Mouse (Mus musculus) intestine, embryonic 16.5 days (tissue): ENCODE measurements around the gene Rbl1. TPM values are rescaled to one million over a fixed set of nuclear protein-coding genes. Genes with fewer than 3 reads are reported as not detected.
A peak's percentile ranks its signal among the peaks of the same experiment; 100 is the strongest.

Experiments used
- ATAC-seq: fragments of 200-750 bp; cut with Nextera tagmentation; 2 replicates; pipeline ENCODE4 v1.8.0; 2017; ENCODE audit warnings: moderate TSS enrichment, moderate library complexity
- H3K27ac ChIP-seq: fragments of 300-500 bp; sonication (generic); 2 replicates; pipeline ENCODE4 v1.5.1; 2014; ENCODE audit warnings: mild to moderate bottlenecking, low read length
- H3K27me3 ChIP-seq: fragments of 300-500 bp; sonication (generic); replicated peaks from 2 replicates; pipeline ENCODE4 v1.6.1; 2014; ENCODE audit warnings: low read length, control low read depth, mixed read lengths; ENCODE audit not compliant: control insufficient read depth, insufficient read depth
- H3K36me3 ChIP-seq: fragments of 300-500 bp; sonication (generic); 2 replicates; pipeline ENCODE4 v1.6.1; 2014; ENCODE audit warnings: low read length, control low read depth; ENCODE audit not compliant: control insufficient read depth, insufficient read depth
- H3K4me1 ChIP-seq: fragments of 300-500 bp; sonication (generic); 2 replicates; pipeline ENCODE4 v1.6.1; 2014; ENCODE audit warnings: low read length, control low read depth, mixed read lengths; ENCODE audit not compliant: control insufficient read depth, insufficient read depth
- H3K4me2 ChIP-seq: fragments of 300-500 bp; sonication (generic); 2 replicates; pipeline ENCODE4 v1.6.1; 2014; ENCODE audit warnings: low read depth, low read length, control low read depth
- H3K4me3 ChIP-seq: fragments of 300-500 bp; sonication (generic); 2 replicates; pipeline ENCODE4 v1.5.1; 2014; ENCODE audit warnings: mild to moderate bottlenecking, low read length
- H3K9ac ChIP-seq: fragments of 300-500 bp; sonication (generic); 2 replicates; pipeline ENCODE4 v1.6.1; 2014; ENCODE audit warnings: low read depth, low read length
- H3K9me3 ChIP-seq: fragments of 300-500 bp; sonication (generic); 2 replicates; pipeline ENCODE4 v1.6.1; 2016; ENCODE audit warnings: low read length, control low read depth; ENCODE audit not compliant: control insufficient read depth
- WGBS: fragments of 180-500 bp; shearing (Covaris S2); extraction: QIAGEN DNeasy Blood & Tissue Kit; methylation state at CpG from one replicate; pipeline ENCODE4 v1.1.7; 2014; 5-methylcytosine and 5-hydroxymethylcytosine counted together
- polyA plus RNA-seq: library from polyadenylated mRNA; unstranded; fragments of >200 nt; fragmentation: Nextera tagmentation; extraction: Ambion mirVana; gene quantifications from 2 replicates; pipeline ENCODE4 v1.2.1, GENCODE M21; 2015

Gene Rbl1
- polyA plus RNA-seq, 1 experiment from 2014 or later: 15.4 TPM

GRCm38 (mm10) chr2:157137959-157138731 is 66.2 kb downstream of the Rbl1 start:
- no peak overlapping the region for H3K27ac ChIP-seq
- H3K4me2 ChIP-seq: no peak overlapping the region
- no peak overlapping the region for H3K9ac ChIP-seq
- H3K4me3 ChIP-seq: no peak overlapping the region
- H3K4me1 ChIP-seq: peaks cover 10% of the 10 kb centered on the region; the same call in 1 of the 2 replicates
- ATAC-seq: no peak
- no peaks in the 10 kb centered on the region for H3K27me3 ChIP-seq
- 87% methylated on average over 9 of the region's 9 CpGs for WGBS
- H3K36me3 ChIP-seq: no peaks in the 10 kb centered on the region
- no peaks in the 10 kb centered on the region for H3K9me3 ChIP-seq

DNA sequence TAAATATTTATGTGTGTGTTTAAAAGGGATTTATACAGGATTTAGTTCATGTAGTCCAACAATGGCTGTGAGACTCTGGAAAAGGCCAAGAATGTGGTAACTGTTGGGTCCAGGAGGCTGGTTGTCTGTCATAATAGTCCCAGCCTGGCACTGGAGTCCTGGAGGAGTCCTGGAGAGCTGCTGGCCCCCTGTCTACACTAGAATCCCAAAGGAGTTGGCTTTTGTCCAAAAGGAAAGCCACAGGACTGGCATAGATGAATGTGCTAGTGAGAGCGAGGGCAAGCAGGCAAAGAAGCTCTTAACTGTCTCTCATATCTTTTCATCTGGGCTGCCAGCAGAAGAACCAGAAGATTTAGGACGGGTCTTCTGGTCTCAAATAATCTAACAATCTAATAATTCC is 67.7 kb downstream of the Rbl1 start:
- Histone ChIP-seq H3K27ac (peak overlapping the region; percentile 61), H3K9ac (no peak overlapping the region), H3K36me3 (no peaks in the 10 kb centered on the region), H3K9me3 (no peaks in the 10 kb centered on the region), H3K4me3 (no peak overlapping the region), H3K4me2 (no peak overlapping the region), H3K27me3 (no peaks in the 10 kb centered on the region), H3K4me1 (peaks cover 10% of the 10 kb centered on the region; the same call in 1 of the 2 replicates)
- no peak for ATAC-seq
- 61% methylated on average over 2 of the region's 2 CpGs for WGBS

DNA sequence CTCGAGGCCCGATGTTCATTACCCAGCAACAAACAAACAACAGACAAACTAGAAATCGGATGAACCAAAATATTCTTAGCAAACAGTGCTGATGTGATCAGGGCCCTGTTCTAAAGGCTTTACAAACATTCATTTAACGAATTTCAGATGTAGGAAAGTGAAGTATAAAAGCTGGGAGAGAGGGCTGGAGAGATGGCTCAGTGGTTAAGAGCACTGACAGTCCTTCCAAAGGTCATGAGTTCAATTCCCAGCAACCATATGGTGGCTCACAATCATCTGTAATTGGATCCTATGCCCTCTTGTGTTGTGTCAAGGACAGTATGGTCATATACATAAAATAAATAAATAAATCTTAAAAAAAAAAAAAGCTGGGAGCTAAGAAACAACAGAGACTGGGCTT is 68.2 kb downstream of the Rbl1 start:
- WGBS: 79% methylated on average over 4 of the region's 4 CpGs
- no peak for ATAC-seq
- H3K27ac ChIP-seq: no peak overlapping the region

GRCm38 (mm10) chr2:157135529-157136120 is 68.7 kb downstream of the Rbl1 start:
- H3K9me3 ChIP-seq: no peaks in the 10 kb centered on the region
- peaks cover 10% of the 10 kb centered on the region; the same call in 1 of the 2 replicates for H3K4me1 ChIP-seq
- no peaks in the 10 kb centered on the region for H3K36me3 ChIP-seq
- peak overlapping the region; percentile 82 for H3K4me3 ChIP-seq
- ATAC-seq: no peak
- H3K4me2 ChIP-seq: peak overlapping the region; percentile 88
- peak overlapping the region; percentile 77 for H3K27ac ChIP-seq
- WGBS: 81% methylated on average over 10 of the region's 10 CpGs
- peak overlapping the region; percentile 80 for H3K9ac ChIP-seq
- no peaks in the 10 kb centered on the region for H3K27me3 ChIP-seq

More for the DNA sequence above, 68.2 kb downstream of the Rbl1 start:
- Histone ChIP-seq H3K4me3 (no peak overlapping the region), H3K4me1 (peaks cover 10% of the 10 kb centered on the region; the same call in 1 of the 2 replicates), H3K27me3 (no peaks in the 10 kb centered on the region), H3K9me3 (no peaks in the 10 kb centered on the region), H3K4me2 (no peak overlapping the region), H3K36me3 (no peaks in the 10 kb centered on the region), H3K9ac (no peak overlapping the region)

- under 1% methylated on average over 32 of the region's 32 CpGs for WGBS
- ATAC-seq: peak; percentile 96
- Histone ChIP-seq H3K36me3 (no peaks in the 10 kb centered on the region), H3K4me3 (peak within 1 kb of the TSS; percentile 82), H3K4me1 (peaks cover 10% of the 10 kb centered on the region; the same call in 1 of the 2 replicates), H3K27ac (peak within 1 kb of the TSS; percentile 77), H3K9ac (peak within 1 kb of the TSS; percentile 80), H3K27me3 (no peaks in the 10 kb centered on the region), H3K9me3 (no peaks in the 10 kb centered on the region), H3K4me2 (peak within 1 kb of the TSS; percentile 88)
Measured at GRCm38 (mm10) chr2:157135014-157135413, 69.3 kb downstream of the Rbl1 start, which contains the start of gene Samhd1. Samhd1 (minus strand) TSS chr2:157135265.

DNA sequence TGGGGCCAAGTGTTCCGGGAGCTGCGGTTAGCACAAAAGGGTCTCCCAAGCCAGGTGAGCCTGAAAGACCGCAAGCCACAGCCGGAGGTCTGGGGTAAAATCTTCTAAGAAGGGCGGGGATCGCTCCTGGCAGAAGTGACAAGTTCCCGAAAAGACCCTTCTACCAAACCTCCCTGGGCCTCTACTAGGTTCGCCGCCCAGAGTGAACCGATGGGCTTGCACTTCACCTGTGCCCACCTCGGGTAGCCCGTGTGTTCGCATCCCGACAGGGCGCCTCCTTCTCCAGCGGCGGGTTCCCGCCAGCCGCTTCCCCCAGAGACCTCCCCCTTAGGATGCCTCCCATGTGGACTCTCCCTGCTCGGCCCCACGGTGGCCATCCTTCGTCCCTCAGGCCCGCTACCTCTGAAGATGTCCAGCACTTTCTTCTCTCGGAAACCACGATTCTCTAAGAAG is 69.8 kb downstream of the Rbl1 start:
- Histone ChIP-seq H3K4me3 (peak overlapping the region; percentile 82), H3K9ac (peak overlapping the region; percentile 80), H3K27ac (peak overlapping the region; percentile 77), H3K27me3 (no peaks in the 10 kb centered on the region), H3K9me3 (no peaks in the 10 kb centered on the region), H3K4me2 (peak overlapping the region; percentile 88), H3K4me1 (peaks cover 10% of the 10 kb centered on the region; the same call in 1 of the 2 replicates), H3K36me3 (no peaks in the 10 kb centered on the region)
- peak; percentile 73 for ATAC-seq
- under 1% methylated on average over 25 of the region's 25 CpGs for WGBS

- WGBS: 17% methylated on average over 11 of the region's 11 CpGs
- no peak for ATAC-seq
- H3K4me1 ChIP-seq: peaks cover 10% of the 10 kb centered on the region; the same call in 1 of the 2 replicates
- no peaks in the 10 kb centered on the region for H3K36me3 ChIP-seq
- peak overlapping the region; percentile 80 for H3K9ac ChIP-seq
- peak overlapping the region; percentile 82 for H3K4me3 ChIP-seq
- no peaks in the 10 kb centered on the region for H3K9me3 ChIP-seq
- peak overlapping the region; percentile 88 for H3K4me2 ChIP-seq
- H3K27me3 ChIP-seq: no peaks in the 10 kb centered on the region
- H3K27ac ChIP-seq: peak overlapping the region; percentile 77; the same call in 1 of the 2 replicates
Measured at GRCm38 (mm10) chr2:157133769-157134478, 70.4 kb downstream of the Rbl1 start.

- Histone ChIP-seq H3K27me3 (no peaks in the 10 kb centered on the region), H3K9ac (no peak overlapping the region), H3K4me1 (peaks cover 13% of the 10 kb centered on the region), H3K4me3 (no peak overlapping the region), H3K27ac (no peak overlapping the region), H3K9me3 (no peaks in the 10 kb centered on the region), H3K36me3 (no peaks in the 10 kb centered on the region), H3K4me2 (no peak overlapping the region; the same call in 1 of the 2 replicates)
- 73% methylated on average over 3 of the region's 3 CpGs for WGBS
- no peak for ATAC-seq
Measured at GRCm38 (mm10) chr2:157132686-157133540, 71.4 kb downstream of the Rbl1 start.
